Mouse (Mus musculus): Measurements from ENCODE around the gene Mgat5. TPM values are rescaled to one million over a fixed set of nuclear protein-coding genes. Genes with fewer than 3 reads are reported as not detected.

The Mgat5 gene
- polyA plus RNA-seq, 1 experiment: 29.3 TPM

DNA sequence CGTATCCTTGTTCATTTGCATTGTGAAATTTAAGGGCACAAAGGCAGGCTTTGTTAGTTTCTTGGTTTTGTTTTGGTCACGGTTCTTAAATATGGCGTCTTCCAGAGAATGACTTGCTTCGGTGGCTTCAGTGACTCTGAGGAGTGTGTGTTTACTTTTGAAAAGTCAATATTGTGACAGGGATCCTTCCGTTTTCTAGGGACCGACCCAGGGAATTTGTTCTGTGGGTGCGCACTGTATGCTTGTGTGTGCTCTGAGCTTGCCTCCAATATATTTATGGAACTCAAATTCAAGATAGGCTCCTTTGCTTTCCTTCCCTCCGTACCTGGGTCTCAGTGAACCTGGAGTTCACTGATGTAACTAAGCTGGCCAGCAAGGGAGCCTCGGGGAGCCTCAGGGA is 86.1 kb downstream of the Mgat5 start:
- no peak for TF ChIP-seq POLR2A (IDR thresholded peaks at IDR 0.05; ENCODE audit: borderline replicate concordance, extremely low read depth, insufficient read depth, insufficient read length, poor library complexity, severe bottlenecking)
- no peak for TF ChIP-seq CTCF (IDR thresholded peaks at IDR 0.05; ENCODE audit: borderline replicate concordance, extremely low read depth, insufficient read depth, insufficient read length)
- no peak for DNase-seq (ENCODE audit: low read depth)

DNA sequence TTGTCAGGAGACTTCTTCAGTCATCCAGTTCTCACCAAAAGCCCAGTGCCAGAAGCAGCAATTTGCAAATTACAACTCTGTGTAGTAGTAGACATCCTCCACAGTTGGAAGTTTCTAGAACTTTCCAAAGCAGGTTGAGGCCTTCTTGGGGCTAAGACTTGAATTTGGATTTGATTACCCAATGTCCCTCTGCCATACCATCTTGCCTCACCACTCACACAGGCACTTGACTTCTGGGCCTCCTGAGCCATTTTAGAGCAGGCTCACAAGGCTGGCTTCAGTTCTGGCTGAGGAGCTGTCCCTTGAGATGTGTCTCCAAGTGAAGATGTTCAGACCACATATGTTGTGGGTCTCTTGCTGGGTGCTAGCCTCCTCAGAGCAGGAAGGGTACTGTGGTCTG is 86.9 kb downstream of the Mgat5 start:
- no peak for TF ChIP-seq POLR2A (IDR thresholded peaks at IDR 0.05; ENCODE audit: borderline replicate concordance, extremely low read depth, insufficient read depth, insufficient read length, poor library complexity, severe bottlenecking)
- no peak for TF ChIP-seq CTCF (IDR thresholded peaks at IDR 0.05; ENCODE audit: borderline replicate concordance, extremely low read depth, insufficient read depth, insufficient read length)
- DNase-seq (ENCODE audit: low read depth): no peak

DNA sequence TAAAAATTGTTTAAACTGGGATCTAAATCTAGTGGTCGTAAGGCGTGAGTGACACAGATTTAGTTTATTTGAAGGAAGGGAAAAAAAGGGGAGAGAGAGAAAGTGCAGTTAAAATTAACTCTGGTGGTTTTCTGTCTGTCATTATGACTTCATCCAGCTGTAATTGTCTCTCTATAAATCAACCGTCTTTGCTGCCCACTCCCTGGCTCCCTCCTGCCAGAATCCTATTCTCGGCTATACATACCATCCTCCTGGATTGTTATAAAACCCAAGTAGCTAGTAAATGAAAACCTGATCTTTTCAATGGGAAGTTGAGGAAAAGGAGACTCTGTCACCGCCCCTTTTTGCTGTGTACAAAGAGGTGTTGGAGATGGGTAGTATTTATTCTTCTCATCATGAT is 88.5 kb downstream of the Mgat5 start:
- TF ChIP-seq CTCF (IDR thresholded peaks at IDR 0.05; ENCODE audit: borderline replicate concordance, extremely low read depth, insufficient read depth, insufficient read length) (no peak), POLR2A (IDR thresholded peaks at IDR 0.05; ENCODE audit: borderline replicate concordance, extremely low read depth, insufficient read depth, insufficient read length, poor library complexity, severe bottlenecking) (no peak)
- no peak for DNase-seq (ENCODE audit: low read depth)

DNA sequence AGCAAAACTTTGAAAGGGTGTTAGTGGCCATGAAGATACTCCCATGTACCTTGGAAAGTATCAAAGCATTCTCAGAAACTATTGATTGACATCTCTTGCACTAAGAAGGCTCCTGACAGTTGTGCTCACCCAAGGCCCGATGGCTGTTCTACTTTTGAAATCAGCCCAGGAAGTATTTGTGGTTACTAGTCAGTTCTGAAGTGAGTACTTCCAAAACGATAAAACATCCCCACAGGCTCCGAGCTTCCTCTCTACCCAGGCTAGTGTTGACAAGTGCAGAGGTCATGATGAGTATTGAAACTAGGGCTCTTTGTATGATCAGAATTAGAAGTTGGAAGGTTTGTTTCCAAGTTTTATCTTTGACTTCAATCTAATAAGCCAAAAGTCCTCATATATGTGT is 92.0 kb downstream of the Mgat5 start:
- DNase-seq (ENCODE audit: low read depth): no peak
- TF ChIP-seq CTCF (IDR thresholded peaks at IDR 0.05; ENCODE audit: borderline replicate concordance, extremely low read depth, insufficient read depth, insufficient read length): no peak
- no peak for TF ChIP-seq POLR2A (IDR thresholded peaks at IDR 0.05; ENCODE audit: borderline replicate concordance, extremely low read depth, insufficient read depth, insufficient read length, poor library complexity, severe bottlenecking)

DNA sequence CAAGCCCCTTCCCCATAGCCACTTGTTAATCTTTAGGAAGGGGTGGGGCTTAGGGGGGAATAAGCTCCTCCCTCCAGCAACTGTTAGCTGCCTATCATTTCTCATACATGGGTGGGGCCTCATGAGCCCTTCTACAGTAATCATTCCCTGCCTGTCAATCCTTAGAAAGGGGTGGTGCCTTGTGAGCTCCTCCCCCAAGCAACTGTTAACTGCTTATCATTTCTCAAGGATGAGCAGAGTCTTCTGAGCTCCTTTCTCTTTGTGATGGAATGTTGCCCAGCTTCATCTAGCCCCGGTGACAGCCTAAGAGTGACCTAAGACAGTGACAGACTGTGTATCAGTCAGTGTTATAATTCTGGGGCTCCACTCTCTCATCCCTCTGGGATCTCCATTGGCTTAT is 95.0 kb downstream of the Mgat5 start:
- TF ChIP-seq POLR2A (IDR thresholded peaks at IDR 0.05; ENCODE audit: borderline replicate concordance, extremely low read depth, insufficient read depth, insufficient read length, poor library complexity, severe bottlenecking) (no peak), CTCF (IDR thresholded peaks at IDR 0.05; ENCODE audit: borderline replicate concordance, extremely low read depth, insufficient read depth, insufficient read length) (no peak)
- DNase-seq (ENCODE audit: low read depth): no peak

DNA sequence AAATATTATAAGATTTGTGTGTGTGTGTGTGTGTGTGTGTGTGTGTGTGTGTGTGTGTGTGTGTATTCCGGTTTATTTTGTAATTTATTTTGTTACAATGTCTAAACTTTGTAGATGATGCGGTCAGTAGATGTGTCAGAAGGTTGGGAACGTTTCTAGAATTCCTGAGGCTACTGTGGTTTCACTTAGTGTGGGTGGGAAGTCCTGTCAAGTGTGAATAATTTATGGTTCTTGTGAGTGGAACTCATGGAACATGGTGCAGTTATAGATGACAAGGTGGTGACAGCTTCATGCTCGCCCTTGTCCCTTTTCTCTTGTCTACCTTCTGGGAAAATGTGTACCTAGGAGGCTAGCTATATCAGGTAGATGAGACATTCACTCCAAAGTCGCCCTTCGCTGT is 96.2 kb downstream of the Mgat5 start:
- TF ChIP-seq CTCF (IDR thresholded peaks at IDR 0.05; ENCODE audit: borderline replicate concordance, extremely low read depth, insufficient read depth, insufficient read length) (no peak), POLR2A (IDR thresholded peaks at IDR 0.05; ENCODE audit: borderline replicate concordance, extremely low read depth, insufficient read depth, insufficient read length, poor library complexity, severe bottlenecking) (no peak)

DNA sequence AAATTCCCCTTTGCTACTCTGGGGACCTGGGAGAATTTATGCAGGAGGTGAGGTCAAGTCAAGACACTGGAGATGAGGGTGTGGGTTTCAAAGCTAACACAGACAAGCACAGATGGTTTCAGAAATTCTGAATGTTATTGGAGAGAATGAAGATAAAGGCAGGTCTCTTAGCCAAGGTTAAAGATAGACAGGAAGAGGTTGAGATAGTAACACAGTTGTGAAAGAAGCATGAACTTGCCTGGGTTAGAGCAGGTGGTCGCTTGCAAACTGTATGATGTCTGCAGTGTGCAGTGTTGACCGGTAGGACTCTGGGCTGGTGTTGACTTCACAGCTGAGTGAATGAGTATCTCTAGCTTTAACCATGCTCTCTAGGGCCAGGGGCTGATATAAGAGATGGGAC is 97.8 kb downstream of the Mgat5 start:
- TF ChIP-seq CTCF (IDR thresholded peaks at IDR 0.05; ENCODE audit: borderline replicate concordance, extremely low read depth, insufficient read depth, insufficient read length): no peak
- no peak for TF ChIP-seq POLR2A (IDR thresholded peaks at IDR 0.05; ENCODE audit: borderline replicate concordance, extremely low read depth, insufficient read depth, insufficient read length, poor library complexity, severe bottlenecking)
- no peak for DNase-seq (ENCODE audit: low read depth)

More for the DNA sequence above, 96.2 kb downstream of the Mgat5 start:
- no peak for DNase-seq (ENCODE audit: low read depth)

DNA sequence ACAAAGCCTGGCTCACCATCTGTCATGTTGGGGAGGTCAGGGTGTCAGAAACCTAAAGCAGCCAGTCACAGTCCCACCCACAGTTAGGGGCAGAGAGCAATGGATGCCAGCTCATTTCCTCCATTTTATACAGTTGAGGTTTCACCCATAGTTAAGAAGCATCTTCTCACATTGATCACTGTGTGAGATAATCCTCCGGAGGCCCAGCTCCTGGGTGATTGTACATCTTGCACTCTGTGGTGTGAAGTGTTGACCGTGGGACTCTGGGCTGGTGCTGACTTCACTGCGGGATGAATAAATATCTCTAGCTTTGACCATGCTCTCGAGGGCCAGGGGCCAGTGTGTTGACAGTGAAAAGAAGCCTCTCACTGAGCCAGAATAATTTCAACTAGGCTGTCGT is 99.0 kb downstream of the Mgat5 start:
- no peak for DNase-seq (ENCODE audit: low read depth)

DNA sequence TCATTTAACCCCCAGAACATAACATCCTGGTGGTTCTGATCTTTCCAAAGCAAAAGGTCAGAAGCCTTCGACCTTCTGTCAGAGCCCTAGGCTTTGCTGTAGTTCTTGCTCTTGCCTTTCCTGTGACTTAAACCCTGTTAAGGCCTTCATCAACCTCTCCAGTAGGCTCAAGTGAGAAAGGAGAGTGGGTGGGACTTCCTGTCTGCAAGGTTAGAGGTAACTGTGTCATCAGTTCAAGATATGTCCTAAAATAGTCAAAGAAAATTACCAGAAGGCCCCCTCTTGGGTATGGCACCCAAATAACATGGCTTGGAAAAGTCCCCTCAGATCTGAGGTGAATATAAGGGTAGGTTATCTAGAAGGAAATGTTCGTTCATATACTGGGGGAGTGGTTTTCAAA is 99.5 kb downstream of the Mgat5 start:
- TF ChIP-seq POLR2A (IDR thresholded peaks at IDR 0.05; ENCODE audit: borderline replicate concordance, extremely low read depth, insufficient read depth, insufficient read length, poor library complexity, severe bottlenecking): no peak
- no peak for TF ChIP-seq CTCF (IDR thresholded peaks at IDR 0.05; ENCODE audit: borderline replicate concordance, extremely low read depth, insufficient read depth, insufficient read length)
- no peak for DNase-seq (ENCODE audit: low read depth)

More for the DNA sequence above, 99.0 kb downstream of the Mgat5 start:
- no peak for TF ChIP-seq CTCF (IDR thresholded peaks at IDR 0.05; ENCODE audit: borderline replicate concordance, extremely low read depth, insufficient read depth, insufficient read length)
- no peak for TF ChIP-seq POLR2A (IDR thresholded peaks at IDR 0.05; ENCODE audit: borderline replicate concordance, extremely low read depth, insufficient read depth, insufficient read length, poor library complexity, severe bottlenecking)

DNA sequence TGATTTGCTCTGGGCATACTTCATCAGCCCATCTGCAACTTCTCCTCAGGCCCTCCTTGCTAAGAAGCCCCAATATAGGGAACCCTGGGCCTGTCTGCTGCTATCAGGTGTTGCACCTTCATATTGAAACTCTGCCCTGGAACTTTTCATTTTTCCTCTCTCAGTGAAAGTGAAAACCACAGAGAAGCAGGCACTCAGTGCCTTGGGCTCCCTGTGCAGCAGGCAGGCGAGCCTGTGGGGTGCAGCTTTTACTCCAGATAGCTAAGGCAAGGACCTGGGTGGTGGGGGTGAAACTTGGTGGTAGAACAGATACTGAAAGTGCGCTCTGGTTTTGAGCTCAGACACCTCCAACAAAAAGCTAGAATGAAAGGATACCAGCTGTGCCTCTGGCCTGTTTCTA is 100.8 kb downstream of the Mgat5 start:
- TF ChIP-seq POLR2A (IDR thresholded peaks at IDR 0.05; ENCODE audit: borderline replicate concordance, extremely low read depth, insufficient read depth, insufficient read length, poor library complexity, severe bottlenecking) (no peak), CTCF (IDR thresholded peaks at IDR 0.05; ENCODE audit: borderline replicate concordance, extremely low read depth, insufficient read depth, insufficient read length) (no peak)
- no peak for DNase-seq (ENCODE audit: low read depth)

DNA sequence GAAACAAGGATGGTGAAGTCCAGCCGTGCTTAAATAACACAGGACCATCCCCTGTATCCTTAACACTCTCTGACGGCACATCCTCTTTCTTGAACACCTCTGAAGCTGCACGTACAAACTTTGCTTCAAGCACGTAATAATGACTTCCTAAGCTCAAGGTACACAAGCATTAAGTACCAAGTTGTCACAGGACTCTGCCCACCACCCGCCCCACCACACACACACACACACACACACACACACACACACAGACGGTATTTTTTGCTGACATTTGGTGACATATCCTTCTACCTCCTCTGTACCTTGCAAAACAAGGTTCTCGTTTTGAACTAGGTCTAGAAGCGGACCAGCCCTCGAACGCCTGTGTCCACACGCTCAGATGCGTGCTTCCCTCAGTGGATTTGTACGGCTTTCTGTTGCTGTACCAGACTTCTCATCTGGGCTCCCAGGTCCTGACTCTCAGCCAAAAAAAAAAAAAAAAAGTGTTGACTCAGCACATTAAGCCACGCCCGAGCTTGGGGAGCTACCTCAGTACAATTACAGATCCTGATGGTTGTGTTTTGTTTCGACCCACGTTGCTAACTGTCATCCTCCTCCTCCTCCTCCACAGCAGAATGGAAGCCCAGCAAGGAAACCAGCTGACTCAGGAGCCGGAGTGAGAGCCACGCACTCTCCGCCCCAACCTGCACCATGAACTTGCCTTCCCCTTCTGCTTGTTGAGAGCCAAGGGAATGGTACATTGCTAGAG is 101.4 kb downstream of the Mgat5 start:
- TF ChIP-seq CTCF (IDR thresholded peaks at IDR 0.05; ENCODE audit: borderline replicate concordance, extremely low read depth, insufficient read depth, insufficient read length) (no peak), POLR2A (IDR thresholded peaks at IDR 0.05; ENCODE audit: borderline replicate concordance, extremely low read depth, insufficient read depth, insufficient read length, poor library complexity, severe bottlenecking) (no peak)
- DNase-seq (ENCODE audit: low read depth): no peak

DNA sequence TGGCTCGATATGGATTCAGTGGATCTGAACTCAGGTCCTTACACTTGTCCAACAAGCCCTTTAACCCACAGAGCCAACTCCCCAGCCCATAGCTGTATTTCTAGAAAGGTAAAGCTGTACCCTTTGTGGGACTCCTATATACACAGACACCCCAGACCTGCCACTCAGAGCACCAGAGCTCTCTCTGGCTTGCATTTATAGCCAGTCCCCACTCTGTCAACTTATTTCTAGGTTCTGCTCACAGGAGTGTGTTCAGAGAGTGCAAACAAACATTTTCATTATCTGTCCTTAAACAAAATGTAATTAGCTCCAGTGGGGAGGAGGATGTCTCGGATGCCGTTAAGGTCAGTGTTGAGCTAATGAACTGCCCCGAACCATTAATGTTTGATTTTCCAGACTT is 102.5 kb downstream of the Mgat5 start:
- no peak for DNase-seq (ENCODE audit: low read depth)
- TF ChIP-seq POLR2A (IDR thresholded peaks at IDR 0.05; ENCODE audit: borderline replicate concordance, extremely low read depth, insufficient read depth, insufficient read length, poor library complexity, severe bottlenecking) (no peak), CTCF (IDR thresholded peaks at IDR 0.05; ENCODE audit: borderline replicate concordance, extremely low read depth, insufficient read depth, insufficient read length) (no peak)
